Mouse (Mus musculus) limb, embryonic 10.5 days (tissue): ENCODE data around the gene Irf9. TPM values are rescaled to one million over a fixed set of nuclear protein-coding genes. Genes with fewer than 3 reads are reported as not detected.

ENCODE experiments used
- DNase-seq: peaks from one replicate; pipeline ENCODE4 v3.0.0-alpha.2; 2017; ENCODE audit warnings: low spot score
- H3K27ac ChIP-seq: fragments of 300-500 bp; sonication (generic); 2 replicates; pipeline ENCODE4 v1.5.1; 2016; ENCODE audit warnings: mild to moderate bottlenecking
- H3K27me3 ChIP-seq: fragments of 300-500 bp; sonication (generic); 2 replicates; pipeline ENCODE4 v1.6.1; 2016; ENCODE audit warnings: low read depth, mild to moderate bottlenecking; ENCODE audit not compliant: poor library complexity, severe bottlenecking
- H3K36me3 ChIP-seq: fragments of 300-500 bp; sonication (generic); 2 replicates; pipeline ENCODE4 v1.6.1; 2016; ENCODE audit warnings: mild to moderate bottlenecking, moderate library complexity
- H3K4me1 ChIP-seq: fragments of 300-500 bp; sonication (generic); 2 replicates; pipeline ENCODE4 v1.6.1; 2016
- H3K4me3 ChIP-seq: fragments of 300-500 bp; sonication (generic); 2 replicates; pipeline ENCODE4 v1.5.1; 2016; ENCODE audit warnings: mild to moderate bottlenecking, moderate library complexity
- H3K9me3 ChIP-seq: fragments of 300-500 bp; sonication (generic); replicated peaks from 2 replicates; pipeline ENCODE4 v1.6.1; 2016; ENCODE audit warnings: mild to moderate bottlenecking
- WGBS: fragments of 180-500 bp; shearing (Covaris S2); methylation state at CpG from one replicate; pipeline ENCODE4 v1.1.7; 2016; 5-methylcytosine and 5-hydroxymethylcytosine counted together
- polyA plus RNA-seq: library from polyadenylated mRNA; unstranded; fragments of >200 nt; fragmentation: Nextera tagmentation; extraction: Ambion mirVana; gene quantifications from 2 replicates; pipeline ENCODE4 v1.2.1, GENCODE M21; 2016

Gene Irf9
- polyA plus RNA-seq, 1 experiment from 2014 or later, result 7.0 TPM

GRCm38 (mm10) chr14:55605743-55606459 lies 2.5 kb downstream of the Irf9 start:
- Histone ChIP-seq H3K27ac (no peak overlapping the region), H3K9me3 (no peaks in the 10 kb centered on the region), H3K36me3 (peaks cover 80% of the 10 kb centered on the region), H3K27me3 (no peaks in the 10 kb centered on the region), H3K4me1 (peaks cover 11% of the 10 kb centered on the region), H3K4me3 (no peak overlapping the region)
- WGBS, result 94% methylated on average over 16 of the region's 16 CpGs
- DNase-seq, result no peak

- Histone ChIP-seq H3K27me3 (no peaks in the 10 kb centered on the region), H3K4me3 (no peak overlapping the region), H3K4me1 (peaks cover 10% of the 10 kb centered on the region), H3K9me3 (no peaks in the 10 kb centered on the region), H3K36me3 (peaks cover 56% of the 10 kb centered on the region), H3K27ac (no peak overlapping the region)
- 96% methylated on average over 6 of the region's 6 CpGs for WGBS
- no peak for DNase-seq
Observed at GRCm38 (mm10) chr14:55608339-55608738, 5.0 kb downstream of the Irf9 start.

DNA sequence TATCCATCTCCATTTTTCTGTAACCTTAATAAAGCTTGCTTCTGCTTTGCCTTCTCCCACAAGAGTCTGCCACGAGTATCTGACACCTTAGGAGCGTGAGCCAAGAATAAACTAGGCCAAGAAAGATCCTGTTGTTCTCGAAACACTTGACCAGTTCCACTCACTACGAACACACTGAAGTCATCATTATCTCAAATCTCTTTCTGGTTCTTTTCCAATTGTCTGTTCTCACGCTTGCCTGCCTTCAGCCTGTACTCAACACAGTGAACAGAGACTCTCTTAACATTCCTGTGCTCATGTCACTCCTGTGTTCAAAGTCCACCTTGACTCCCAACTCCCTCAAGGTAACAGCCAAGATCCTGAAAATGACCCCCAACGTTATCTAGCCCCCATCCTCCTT lies 10.0 kb downstream of the Irf9 start:
- peaks cover 13% of the 10 kb centered on the region for H3K4me1 ChIP-seq
- no peaks in the 10 kb centered on the region for H3K9me3 ChIP-seq
- no peak overlapping the region for H3K4me3 ChIP-seq
- no peaks in the 10 kb centered on the region for H3K27me3 ChIP-seq
- no peak for DNase-seq
- H3K36me3 ChIP-seq, result peaks cover 21% of the 10 kb centered on the region
- no peak overlapping the region for H3K27ac ChIP-seq
- 79% methylated on average over 6 of the region's 6 CpGs for WGBS

DNA sequence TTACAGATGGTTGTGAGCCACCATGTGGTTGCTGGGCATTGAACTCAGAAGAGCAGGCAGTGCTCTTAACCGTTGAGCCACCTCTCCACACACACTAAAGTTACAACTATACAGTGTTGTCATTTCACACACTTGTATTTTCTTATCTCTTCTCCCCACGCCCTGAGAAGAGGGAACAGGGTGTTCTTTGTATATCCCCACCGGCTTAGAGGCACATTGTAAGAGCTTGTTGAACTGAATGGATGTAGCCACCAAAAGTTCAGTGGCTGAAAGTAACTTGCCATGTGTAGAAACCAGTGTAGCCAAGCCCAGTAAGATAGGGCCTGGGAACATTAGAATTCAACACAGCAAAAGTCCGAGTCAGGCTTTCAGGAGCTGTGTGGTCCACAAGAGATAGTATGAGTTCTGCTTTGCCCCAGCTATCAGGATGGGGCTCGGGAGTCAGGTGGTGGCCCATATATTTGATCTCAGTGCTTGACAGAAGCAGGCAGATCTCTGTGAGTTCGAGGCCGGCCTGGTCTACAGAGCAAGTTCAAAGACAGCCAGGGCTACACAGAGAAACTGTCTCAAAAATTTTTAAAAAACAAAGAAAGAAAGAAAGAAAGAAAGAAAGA lies 11.3 kb downstream of the Irf9 start:
- H3K4me3 ChIP-seq, result no peak overlapping the region
- peaks cover 21% of the 10 kb centered on the region for H3K4me1 ChIP-seq
- WGBS, result 81% methylated on average over 7 of the region's 7 CpGs
- DNase-seq, result no peak
- no peaks in the 10 kb centered on the region for H3K9me3 ChIP-seq
- H3K27me3 ChIP-seq, result peaks cover 8% of the 10 kb centered on the region; the same call in 1 of the 2 replicates
- H3K36me3 ChIP-seq, result peaks cover 7% of the 10 kb centered on the region
- no peak overlapping the region for H3K27ac ChIP-seq

DNA sequence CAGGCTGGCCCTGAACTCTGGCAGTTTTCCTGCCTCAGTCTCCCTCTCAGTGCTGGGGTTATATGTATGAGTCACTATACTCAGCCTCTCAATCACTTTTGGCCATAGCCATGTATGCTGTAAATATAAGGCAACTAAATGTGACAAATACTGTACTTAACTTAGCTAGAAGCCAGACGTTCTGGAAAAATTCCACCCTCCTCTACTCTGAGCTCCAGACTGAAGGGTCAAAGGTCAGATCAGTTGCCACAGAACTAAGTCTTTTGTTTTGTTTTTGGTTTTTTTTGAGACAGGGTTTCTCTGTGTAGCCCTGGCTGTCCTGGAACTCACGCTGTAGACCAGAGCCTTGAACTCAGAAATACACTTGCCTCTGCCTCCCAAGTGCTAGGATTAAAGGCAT lies 12.5 kb downstream of the Irf9 start:
- H3K27me3 ChIP-seq, result peaks cover 9% of the 10 kb centered on the region; the same call in 1 of the 2 replicates
- no peaks in the 10 kb centered on the region for H3K36me3 ChIP-seq
- no peaks in the 10 kb centered on the region for H3K9me3 ChIP-seq
- peaks cover 21% of the 10 kb centered on the region for H3K4me1 ChIP-seq
- no peak overlapping the region for H3K4me3 ChIP-seq
- no peak overlapping the region for H3K27ac ChIP-seq
- 59% methylated on average over 2 of the region's 2 CpGs for WGBS
- no peak for DNase-seq

DNA sequence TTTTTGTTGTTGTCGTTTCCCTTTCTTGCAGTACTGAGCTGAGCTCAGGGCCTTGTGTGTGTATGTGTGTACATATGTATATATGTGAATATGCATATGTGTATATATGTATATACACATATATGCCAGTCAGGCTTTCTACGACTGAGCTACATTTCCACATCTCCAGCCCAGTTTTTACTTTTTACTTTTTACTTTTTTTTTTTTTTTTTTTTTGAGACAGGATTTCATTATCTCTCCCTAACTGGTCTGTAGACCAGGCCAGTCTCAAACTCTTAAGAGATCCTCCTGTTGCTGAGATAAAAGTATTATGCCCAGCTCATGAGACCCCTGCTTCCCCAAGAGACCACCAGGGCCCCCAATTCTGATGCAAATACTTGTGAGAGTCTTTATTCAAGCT lies 13.5 kb downstream of the Irf9 start:
- WGBS, result 83% methylated on average over 2 of the region's 2 CpGs
- Histone ChIP-seq H3K27me3 (peaks cover 9% of the 10 kb centered on the region; the same call in 1 of the 2 replicates), H3K27ac (no peak overlapping the region), H3K36me3 (no peaks in the 10 kb centered on the region), H3K9me3 (no peaks in the 10 kb centered on the region), H3K4me3 (no peak overlapping the region), H3K4me1 (peaks cover 21% of the 10 kb centered on the region)
- DNase-seq, result no peak

DNA sequence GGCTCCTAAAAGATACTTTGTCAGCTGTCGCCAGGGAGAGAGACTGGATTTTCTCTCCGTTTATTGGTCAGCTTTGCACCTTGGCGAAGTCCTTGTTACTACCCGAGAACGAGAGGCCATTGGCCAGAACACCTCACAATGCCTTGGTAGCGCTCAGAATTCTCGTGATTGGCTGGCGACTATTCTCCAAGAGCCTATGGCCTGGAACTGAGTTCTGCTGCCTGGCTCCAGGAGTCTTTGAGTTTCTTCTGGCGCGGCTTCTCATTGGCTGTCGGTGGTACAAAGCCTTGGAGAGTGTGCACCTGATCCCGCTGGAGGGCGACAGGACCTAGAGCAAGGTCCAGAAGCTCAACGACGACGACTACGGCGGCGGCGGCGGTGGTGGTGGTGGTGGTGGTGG lies 14.5 kb downstream of the Irf9 start, which contains the start of gene Rec8:
Rec8 (plus strand) TSS at position 216 of the 400 bp plus-strand sequence.
- peaks cover 9% of the 10 kb centered on the region; the same call in 1 of the 2 replicates for H3K27me3 ChIP-seq
- peak; percentile 66 for DNase-seq
- no peaks in the 10 kb centered on the region for H3K9me3 ChIP-seq
- WGBS, result 21% methylated on average over 21 of the region's 21 CpGs
- H3K4me1 ChIP-seq, result peaks cover 21% of the 10 kb centered on the region
- H3K27ac ChIP-seq, result peak within 1 kb of the TSS; percentile 46; the same call in 1 of the 2 replicates
- H3K4me3 ChIP-seq, result peak within 1 kb of the TSS; percentile 39
- H3K36me3 ChIP-seq, result 0 out of 2 replicates have a peak, but pooled peaks cover 3% of the 10 kb centered on the region

- DNase-seq, result no peak
- H3K4me1 ChIP-seq, result peaks cover 21% of the 10 kb centered on the region
- peaks cover 9% of the 10 kb centered on the region; the same call in 1 of the 2 replicates for H3K27me3 ChIP-seq
- WGBS, result 49% methylated on average over 22 of the region's 22 CpGs
- H3K27ac ChIP-seq, result peak overlapping the region; percentile 46; the same call in 1 of the 2 replicates
- H3K9me3 ChIP-seq, result no peaks in the 10 kb centered on the region
- H3K36me3 ChIP-seq, result peaks cover 10% of the 10 kb centered on the region
- H3K4me3 ChIP-seq, result peak overlapping the region; percentile 39
Observed at GRCm38 (mm10) chr14:55618486-55619195, 15.3 kb downstream of the Irf9 start.

- H3K27me3 ChIP-seq, result no peaks in the 10 kb centered on the region
- peaks cover 100% of the 10 kb centered on the region for H3K36me3 ChIP-seq
- no peak overlapping the region for H3K27ac ChIP-seq
- WGBS, result 84% methylated on average over 27 of the region's 27 CpGs
- H3K4me1 ChIP-seq, result no peaks in the 10 kb centered on the region
- DNase-seq, result no peak
- no peaks in the 10 kb centered on the region for H3K9me3 ChIP-seq
- no peak overlapping the region for H3K4me3 ChIP-seq
Observed at GRCm38 (mm10) chr14:55628077-55628827, 24.9 kb downstream of the Irf9 start.

DNA sequence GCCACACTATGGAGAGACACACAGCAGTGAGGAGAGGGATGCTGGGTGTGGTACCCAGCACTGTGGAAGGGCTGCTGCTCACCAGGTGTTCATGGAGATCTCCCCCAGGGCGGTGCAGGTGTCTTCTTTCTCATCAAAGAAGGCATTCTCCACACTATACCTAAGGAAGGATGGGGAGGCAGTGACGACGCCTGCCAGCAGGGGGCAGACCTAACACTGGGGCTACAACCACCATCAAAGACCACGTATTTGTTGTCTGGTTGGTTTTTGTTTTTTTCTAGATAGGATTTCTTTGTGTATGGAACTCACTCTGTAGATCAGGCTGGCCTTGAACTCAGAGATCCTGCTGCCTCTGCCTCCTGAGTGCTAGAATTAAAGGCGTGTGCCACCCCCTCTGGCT lies 25.9 kb downstream of the Irf9 start:
- H3K4me1 ChIP-seq, result peaks cover 4% of the 10 kb centered on the region
- H3K36me3 ChIP-seq, result peaks cover 100% of the 10 kb centered on the region
- H3K27me3 ChIP-seq, result no peaks in the 10 kb centered on the region
- H3K27ac ChIP-seq, result no peak overlapping the region
- H3K4me3 ChIP-seq, result no peak overlapping the region
- H3K9me3 ChIP-seq, result no peaks in the 10 kb centered on the region
- WGBS, result 61% methylated on average over 5 of the region's 5 CpGs
- DNase-seq, result peak; percentile 49

- Histone ChIP-seq H3K4me3 (peak overlapping the region; percentile 85), H3K4me1 (peaks cover 20% of the 10 kb centered on the region), H3K36me3 (peaks cover 85% of the 10 kb centered on the region), H3K27ac (peak overlapping the region; percentile 84), H3K27me3 (no peaks in the 10 kb centered on the region), H3K9me3 (no peaks in the 10 kb centered on the region)
- 3% methylated on average over 23 of the region's 23 CpGs for WGBS
- no peak for DNase-seq
Observed at GRCm38 (mm10) chr14:55634874-55635522, 31.6 kb downstream of the Irf9 start.

GRCm38 (mm10) chr14:55635523-55636007 lies 32.2 kb downstream of the Irf9 start, which contains the start of gene Ipo4:
TSS of gene Ipo4 (minus strand) at chr14:55635957.
- Histone ChIP-seq H3K27me3 (no peaks in the 10 kb centered on the region), H3K9me3 (no peaks in the 10 kb centered on the region), H3K4me1 (peaks cover 20% of the 10 kb centered on the region), H3K36me3 (peaks cover 85% of the 10 kb centered on the region), H3K27ac (peak within 1 kb of the TSS; percentile 84), H3K4me3 (peak within 1 kb of the TSS; percentile 85)
- WGBS, result 2% methylated on average over 33 of the region's 33 CpGs
- peak; percentile 97 for DNase-seq
